Mouse (Mus musculus): ENCODE results near the gene Ccdc134.

DNA sequence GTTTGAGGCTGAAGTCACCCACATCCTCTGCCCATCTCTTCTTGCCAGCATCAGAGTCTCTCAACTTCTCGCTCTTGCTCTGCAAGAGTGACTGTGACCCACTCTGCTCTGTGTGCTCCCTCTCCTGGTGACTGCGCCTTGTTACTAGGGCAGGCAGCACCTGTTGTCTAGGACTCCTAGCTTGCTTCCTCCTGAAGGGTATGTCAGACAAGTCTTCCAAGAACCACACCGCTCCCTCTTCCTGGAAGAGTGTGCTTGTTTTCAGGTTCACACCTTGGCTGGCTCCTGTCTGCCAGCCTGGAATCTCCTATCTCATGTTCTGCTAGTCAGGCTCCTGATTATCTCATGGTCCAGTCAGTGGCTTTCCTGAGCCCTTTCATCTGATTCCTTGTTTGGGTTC, 12.6 kb downstream of the Ccdc134 start:
- TF ChIP-seq TAL1 (IDR thresholded peaks at IDR 0.05; ENCODE audit: low read length) (no peak), GATA1 (IDR thresholded peaks at IDR 0.05; ENCODE audit: low read length) (no peak)
